1 mouse cellular context compared by ENCODE assay signal in the genomic region with DNA sequence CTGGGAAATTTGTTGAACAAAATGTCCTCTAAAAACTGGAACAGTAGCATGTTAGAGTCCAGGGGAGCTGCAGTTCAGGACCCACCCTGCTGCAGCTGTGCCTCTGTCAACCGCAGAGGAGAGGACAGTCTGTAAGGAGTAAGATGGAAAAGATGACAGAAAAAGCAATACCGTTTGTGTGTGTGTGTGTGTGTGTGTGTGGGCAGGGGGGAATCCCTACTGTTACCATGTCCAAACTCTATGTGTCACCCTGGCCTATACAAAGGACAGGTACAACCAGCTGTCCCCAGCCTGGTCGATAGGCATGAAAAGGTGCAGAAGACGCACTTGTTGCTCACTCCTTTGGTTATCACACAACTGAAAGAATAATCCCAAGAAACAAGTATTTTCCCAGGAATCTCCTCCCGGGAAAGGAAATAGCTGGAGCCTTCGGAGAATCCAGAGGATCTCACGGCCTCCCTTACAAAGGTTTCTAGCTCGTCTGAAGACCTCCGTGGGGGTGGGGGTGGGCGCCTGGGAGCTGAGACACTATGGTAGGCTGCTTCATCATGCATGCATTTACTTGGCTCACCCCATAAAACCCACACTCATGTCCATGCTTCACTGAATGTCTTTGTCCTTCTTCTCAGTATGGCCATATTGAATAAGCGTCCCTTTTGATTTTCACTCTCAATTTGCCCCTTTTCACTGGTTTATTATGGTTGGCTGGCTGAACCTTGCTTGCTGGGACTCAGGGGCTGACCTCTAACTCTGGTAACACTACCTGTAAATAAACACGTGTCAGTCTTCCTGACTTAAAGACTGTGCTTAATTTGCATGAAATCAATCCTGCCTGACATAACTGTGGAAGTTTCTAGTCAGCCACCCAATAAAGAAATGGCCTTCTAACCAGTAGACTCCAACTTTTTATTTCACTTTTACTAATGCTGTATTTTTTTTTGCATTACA.
TF ChIP-seq lines count a peak whose summit lies in the region.

No protein-coding gene starts in this region.

TF ChIP-seq in CH12.LX, 34 proteins besides CTCF, POLR2A, EP300 and RAD21 (continued from another document):
- no peak for TF ChIP-seq RCOR1 (conservative IDR thresholded peaks at IDR 0.05; ENCODE audit: low read depth, low read length)
- no peak for TF ChIP-seq ELF1 (IDR thresholded peaks at IDR 0.05; ENCODE audit: low read depth, low read length)
- TF ChIP-seq SMC3 (IDR thresholded peaks at IDR 0.05; ENCODE audit: low read depth, low read length), result no peak
- TF ChIP-seq NELFE (IDR thresholded peaks at IDR 0.05; ENCODE audit: low read depth, low read length), result no peak
- TF ChIP-seq ZKSCAN1 (IDR thresholded peaks at IDR 0.05; ENCODE audit: borderline replicate concordance, low read depth, low read length), result no peak
- TF ChIP-seq MAFK (IDR thresholded peaks at IDR 0.05; ENCODE audit: insufficient replicate concordance, low read length), result no peak
